Mouse (Mus musculus) adrenal gland, postnatal 25 days (tissue): ENCODE results near the gene Raly. TPM values are rescaled to one million over a fixed set of nuclear protein-coding genes. Genes with fewer than 3 reads are reported as not detected.

Experiments
- total RNA-seq: library from RNA; stranded (reverse); gene quantifications from 2 replicates; pipeline ENCODE4 v1.2.3, GENCODE M21; 2021

Gene Raly
- total RNA-seq, 1 experiment from 2014 or later, result 201 TPM

Other genes with a start within 250 kb of the Raly start
- gene 1700003F12Rik, start 244.0 kb upstream of the Raly start, total RNA-seq, result not detected in 2 replicates
- 0.21 TPM in 1 of 2 replicates, not detected in the other for gene Actl10, start 239.3 kb upstream of the Raly start, total RNA-seq
- gene Necab3, start 232.2 kb upstream of the Raly start, total RNA-seq, result 2.0 and 2.1 TPM in 2 replicates
- 11.2 and 13.2 TPM in 2 replicates for gene E2f1, start 221.2 kb upstream of the Raly start, total RNA-seq
- 32.7 and 34.3 TPM in 2 replicates for gene Pxmp4, start 187.4 kb upstream of the Raly start, total RNA-seq
- 3.3 and 3.6 TPM in 2 replicates for gene Zfp341, start 177.8 kb upstream of the Raly start, total RNA-seq
- 1.2 TPM in 1 of 2 replicates, not detected in the other for gene 4930519P11Rik, start 177.7 kb upstream of the Raly start, total RNA-seq
- 221 and 247 TPM in 2 replicates for gene Chmp4b, start 139.4 kb upstream of the Raly start, total RNA-seq
- gene Gm14214, start 21.1 kb upstream of the Raly start, total RNA-seq, result not detected in 2 replicates
- not detected in 2 replicates for gene a, start 306 bp downstream of the Raly start, total RNA-seq
- 107 and 151 TPM in 2 replicates for gene Eif2s2, start 101.8 kb downstream of the Raly start, total RNA-seq
- 13.0 and 13.4 TPM in 2 replicates for gene Gm14226, start 227.2 kb downstream of the Raly start, total RNA-seq